ENCODE assay signal across 10 mouse cellular contexts in genomic region chr14:45462875-45463475, GRCm38 (mm10). TPM values are rescaled to one million over a fixed set of nuclear protein-coding genes. Genes with fewer than 3 reads are reported as not detected.
DNase-seq lines count a peak whose midpoint lies in the region; ATAC-seq lines count a peak whose summit lies in the region.
"Had no signal": no experiment of that assay in that cellular context is flagged by ENCODE, and none has a peak within 500 bp of the region (broad histone marks: within the 10 kb centered on the region; RNA-seq: fewer than 3 reads in every experiment).

No protein-coding gene starts in this region.

- no peaks in the 10 kb centered on the region for H3K9me3 ChIP-seq in heart, embryonic 12.5 days (replicated peaks)
- H3K9me3 ChIP-seq in hindbrain, embryonic 10.5 days, result no peaks in the 10 kb centered on the region
- no peaks in the 10 kb centered on the region for H3K9me3 ChIP-seq in midbrain, embryonic 12.5 days
- H3K9me3 ChIP-seq: limb, embryonic 15.5 days had no signal

- peak overlapping the region; percentile 31 for H3K4me2 ChIP-seq in heart, embryonic 12.5 days
- H3K4me2 ChIP-seq in midbrain, embryonic 12.5 days (replicated peaks), result peak overlapping the region; percentile 21
- H3K4me2 ChIP-seq: limb, embryonic 15.5 days had no signal

- H3K4me3 ChIP-seq in heart, embryonic 12.5 days, result no peak overlapping the region
- no peak overlapping the region for H3K4me3 ChIP-seq in hindbrain, embryonic 10.5 days
- H3K4me3 ChIP-seq in midbrain, embryonic 12.5 days, result no peak overlapping the region
- H3K4me3 ChIP-seq: limb, embryonic 15.5 days had no signal

- H3K36me3 ChIP-seq in heart, embryonic 12.5 days, result peaks cover 83% of the 10 kb centered on the region
- peaks cover 77% of the 10 kb centered on the region for H3K36me3 ChIP-seq in hindbrain, embryonic 10.5 days
- H3K36me3 ChIP-seq in midbrain, embryonic 12.5 days, result peaks cover 58% of the 10 kb centered on the region

- WGBS in heart, embryonic 12.5 days, result 55% methylated on average over 10 of the region's 10 CpGs
- WGBS in hindbrain, embryonic 10.5 days, result 28% methylated on average over 10 of the region's 10 CpGs
- 24% methylated on average over 10 of the region's 10 CpGs for WGBS in midbrain, embryonic 12.5 days

- H3K4me1 ChIP-seq in heart, embryonic 12.5 days (replicated peaks), result peaks cover 28% of the 10 kb centered on the region
- H3K4me1 ChIP-seq in hindbrain, embryonic 10.5 days (replicated peaks), result peaks cover 32% of the 10 kb centered on the region
- H3K4me1 ChIP-seq in midbrain, embryonic 12.5 days, result peaks cover 24% of the 10 kb centered on the region

- no peak for ATAC-seq in heart, embryonic 12.5 days (ENCODE audit: insufficient number of reproducible peaks, low FRiP score)
- peak; percentile 53; the same call in 1 of the 2 replicates for ATAC-seq in midbrain, embryonic 12.5 days (ENCODE audit: low FRiP score, low read depth)

- H3K27ac ChIP-seq in heart, embryonic 12.5 days (ENCODE audit: poor library complexity, severe bottlenecking), result peak overlapping the region; percentile 85
- peak overlapping the region; percentile 86 for H3K27ac ChIP-seq in hindbrain, embryonic 10.5 days
- peak overlapping the region; percentile 73 for H3K27ac ChIP-seq in midbrain, embryonic 12.5 days (replicated peaks)

- H3K27me3 ChIP-seq in heart, embryonic 12.5 days (replicated peaks), result no peaks in the 10 kb centered on the region
- H3K27me3 ChIP-seq in hindbrain, embryonic 10.5 days (ENCODE audit: insufficient read depth, poor library complexity, severe bottlenecking), result no peaks in the 10 kb centered on the region
- no peaks in the 10 kb centered on the region for H3K27me3 ChIP-seq in midbrain, embryonic 12.5 days
- H3K27me3 ChIP-seq: CH12.LX; limb, embryonic 15.5 days had no signal

- no peak for DNase-seq in heart, adult 8-10 months (ENCODE audit: low spot score)
- DNase-seq in R1 (ENCODE audit: low read depth, low spot score), result peak; percentile 66
- DNase-seq in hindbrain, embryonic 10.5 days (ENCODE audit: low spot score), result no peak
- no peak for DNase-seq in c-Kit-positive CD71-positive TER-119-positive erythroid progenitor cells, embryonic 14.5 days (ENCODE audit: low spot score)
- no peak for DNase-seq in adrenal gland, postnatal 4 days (ENCODE audit: low spot score in 2 of 2)
- DNase-seq in layer of hippocampus, adult 8-10 months (ENCODE audit: low spot score in 2 of 2), result no peak

- no peak overlapping the region for H3K9ac ChIP-seq in heart, embryonic 12.5 days
- H3K9ac ChIP-seq in midbrain, embryonic 12.5 days (replicated peaks), result peak overlapping the region; percentile 15; the same call in 1 of the 2 replicates
- H3K9ac ChIP-seq: limb, embryonic 15.5 days had no signal

RNA-seq across cellular contexts. Expression of gene Gnpnat1, which starts 58.3 kb away (rescaled TPM):
- 30.5 and 33.0 TPM in 2 replicates for polyA plus RNA-seq in heart, embryonic 12.5 days (2016; fragmentation: Nextera tagmentation; extraction: Ambion mirVana)
- 10 to 100 TPM; 11.5 to 13.3 (median 12.3) TPM for total RNA-seq in heart, adult 8-10 months (2022)
- 38.6 and 46.1 TPM in 2 replicates for polyA plus RNA-seq in hindbrain, embryonic 10.5 days (2016; fragmentation: Nextera tagmentation; extraction: Ambion mirVana)
- 34.1 and 35.0 TPM in 2 replicates for polyA plus RNA-seq in midbrain, embryonic 12.5 days (2016; fragmentation: Nextera tagmentation; extraction: Ambion mirVana)
- 10 to 100 TPM; 30.7 to 31.5 TPM for total RNA-seq in adrenal gland, postnatal 4 days (2021)
- total RNA-seq in layer of hippocampus, adult 8-10 months (2022), result 10 to 100 TPM; 13.3 to 21.1 (median 17.1) TPM
